Mouse (Mus musculus) hematopoietic stem cell, adult 5-6 weeks (primary cell): ENCODE results near the gene Ptprn. TPM values are rescaled to one million over a fixed set of nuclear protein-coding genes. Genes with fewer than 3 reads are reported as not detected.

Experiments used
- ATAC-seq, 2 experiments: fragments of 125-278 bp in 1 of 2; replicated peaks in 1 of 2; 2 replicates each; pipeline ENCODE4 v1.8.0; 2016 to 2017; ENCODE audit warnings: inconsistent platforms in 2 of 2, mild to moderate bottlenecking in 2 of 2, moderate number of reproducible peaks in 2 of 2, low read depth in 1 of 2, moderate TSS enrichment in 1 of 2; ENCODE audit not compliant: low FRiP score in 2 of 2, poor library complexity in 2 of 2, severe bottlenecking in 2 of 2, insufficient read depth in 1 of 2, low TSS enrichment in 1 of 2
- total RNA-seq: library from RNA; stranded (forward); fragments of 172-1452, 232-1000 nt; gene quantifications from 2 replicates; pipeline ENCODE4 v1.2.3, GENCODE M21; 2017

Gene Ptprn
- total RNA-seq = not detected in 2 replicates

DNA sequence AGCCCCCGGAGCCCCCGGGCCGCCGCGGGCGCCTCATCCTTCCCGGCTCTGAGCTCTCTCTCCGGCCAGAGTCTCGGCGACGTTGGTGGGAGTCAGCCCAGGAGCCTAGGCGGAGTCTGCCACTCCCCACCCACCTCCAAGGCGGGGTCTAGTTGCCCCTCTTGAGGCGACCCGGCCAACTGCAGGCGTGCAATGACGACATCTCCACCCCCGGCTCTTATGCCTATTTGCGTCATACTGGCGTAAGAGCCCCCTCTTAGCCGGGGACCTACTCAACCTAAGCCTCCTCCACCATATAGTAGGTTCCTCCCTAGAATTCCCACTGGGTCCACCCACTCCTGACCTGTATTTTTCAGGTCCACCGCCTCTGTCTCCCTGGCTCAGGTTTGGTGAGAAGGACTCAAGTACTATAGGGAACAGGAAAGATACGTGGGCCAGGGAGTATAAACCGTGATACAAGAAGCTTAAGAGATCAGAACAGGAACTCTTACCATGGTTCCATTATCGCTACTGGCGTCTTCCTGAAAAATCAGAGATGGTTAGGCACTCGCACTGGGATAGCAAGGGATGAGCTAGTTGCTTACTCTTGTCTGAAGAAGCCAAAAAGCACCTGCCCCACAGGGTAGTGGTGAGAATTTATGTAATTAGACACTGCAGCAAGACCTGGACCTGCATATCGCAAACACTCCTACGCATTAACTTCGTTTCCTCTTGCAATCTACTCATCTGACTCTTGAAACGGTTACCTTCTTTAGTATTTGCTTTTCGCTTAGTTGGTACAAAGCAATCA lies at the start of gene Ptprn:
TSS of gene Ptprn (minus strand) at position 412 of the 790 bp plus-strand sequence.
- ATAC-seq = no peak

DNA sequence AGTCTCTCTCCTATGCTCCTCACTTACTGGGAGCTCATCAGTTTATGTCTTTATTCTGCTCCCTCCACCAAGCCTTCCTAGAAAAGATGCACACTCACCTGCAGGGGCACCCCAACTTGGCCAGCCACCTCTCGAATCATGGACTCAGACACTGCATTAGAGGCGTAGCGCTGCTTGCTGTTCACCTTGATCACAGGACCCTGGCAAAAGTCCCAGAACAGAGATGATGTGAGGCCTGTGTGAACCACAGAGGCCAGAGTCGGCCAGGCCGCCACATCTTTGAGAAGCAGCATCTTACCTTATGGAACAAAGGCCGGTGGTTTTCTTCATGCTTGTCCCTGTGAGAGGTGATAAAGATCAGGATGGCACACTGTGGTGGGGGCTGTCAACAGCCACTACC lies 47.4 kb upstream of the Ptprn start:
- no peak for ATAC-seq

DNA sequence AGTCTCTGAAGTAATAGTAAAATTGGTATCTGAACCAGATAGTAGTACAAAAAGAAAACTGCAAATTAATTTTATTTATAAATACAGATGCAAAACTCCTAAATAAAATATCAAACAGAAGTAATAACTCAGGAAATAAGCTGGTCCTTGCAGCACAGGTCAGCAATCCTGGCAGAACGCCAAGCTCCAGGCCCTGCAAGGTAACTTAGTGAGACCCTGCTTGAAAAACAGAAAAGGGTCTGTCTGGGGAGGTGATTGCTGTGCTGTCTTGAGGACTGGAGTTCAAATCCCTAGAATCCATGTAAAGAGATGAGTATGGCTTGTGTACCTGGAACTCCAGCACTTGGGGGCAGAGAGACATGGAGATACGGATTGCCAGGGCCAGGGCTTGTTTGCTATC lies 40.4 kb upstream of the Ptprn start:
- no peak for ATAC-seq

DNA sequence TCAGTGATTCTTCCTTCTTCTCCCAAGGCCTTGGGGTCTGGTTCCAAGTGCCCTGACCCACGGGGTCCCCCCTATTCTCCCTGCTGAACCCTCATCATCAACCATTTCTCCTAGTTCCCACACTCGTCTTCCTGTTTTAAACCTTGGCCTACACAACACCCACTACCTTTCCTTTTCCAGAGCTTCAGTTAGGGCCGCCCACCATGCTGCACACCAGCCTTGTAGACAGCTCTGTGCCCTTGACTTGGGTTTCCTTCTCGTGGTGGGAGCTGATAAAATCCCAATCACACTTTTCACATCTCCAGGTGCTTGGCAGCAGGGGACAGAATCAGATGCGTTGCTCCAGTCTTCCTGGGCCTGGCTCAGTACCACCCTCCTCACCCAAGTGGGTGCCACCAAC lies 30.0 kb upstream of the Ptprn start:
- ATAC-seq = no peak

DNA sequence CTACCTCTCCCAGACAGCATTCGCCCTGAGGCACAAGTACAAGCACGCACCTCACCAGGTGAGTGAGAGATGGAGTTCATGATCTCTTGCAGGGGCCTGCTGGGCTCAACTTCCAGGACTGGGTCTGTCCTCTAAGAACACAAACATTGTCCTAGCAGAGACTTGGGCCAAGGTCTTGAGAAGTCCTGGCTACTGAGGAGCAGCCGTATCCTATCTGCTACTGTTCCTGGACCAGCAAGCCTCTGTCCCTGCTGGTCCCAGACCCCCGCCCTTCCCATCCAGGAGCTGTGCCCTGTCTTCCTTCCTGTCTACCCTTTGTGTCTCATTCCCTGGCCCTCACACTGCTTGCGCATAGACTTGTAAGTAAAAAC lies 29.0 kb upstream of the Ptprn start:
- no peak for ATAC-seq

DNA sequence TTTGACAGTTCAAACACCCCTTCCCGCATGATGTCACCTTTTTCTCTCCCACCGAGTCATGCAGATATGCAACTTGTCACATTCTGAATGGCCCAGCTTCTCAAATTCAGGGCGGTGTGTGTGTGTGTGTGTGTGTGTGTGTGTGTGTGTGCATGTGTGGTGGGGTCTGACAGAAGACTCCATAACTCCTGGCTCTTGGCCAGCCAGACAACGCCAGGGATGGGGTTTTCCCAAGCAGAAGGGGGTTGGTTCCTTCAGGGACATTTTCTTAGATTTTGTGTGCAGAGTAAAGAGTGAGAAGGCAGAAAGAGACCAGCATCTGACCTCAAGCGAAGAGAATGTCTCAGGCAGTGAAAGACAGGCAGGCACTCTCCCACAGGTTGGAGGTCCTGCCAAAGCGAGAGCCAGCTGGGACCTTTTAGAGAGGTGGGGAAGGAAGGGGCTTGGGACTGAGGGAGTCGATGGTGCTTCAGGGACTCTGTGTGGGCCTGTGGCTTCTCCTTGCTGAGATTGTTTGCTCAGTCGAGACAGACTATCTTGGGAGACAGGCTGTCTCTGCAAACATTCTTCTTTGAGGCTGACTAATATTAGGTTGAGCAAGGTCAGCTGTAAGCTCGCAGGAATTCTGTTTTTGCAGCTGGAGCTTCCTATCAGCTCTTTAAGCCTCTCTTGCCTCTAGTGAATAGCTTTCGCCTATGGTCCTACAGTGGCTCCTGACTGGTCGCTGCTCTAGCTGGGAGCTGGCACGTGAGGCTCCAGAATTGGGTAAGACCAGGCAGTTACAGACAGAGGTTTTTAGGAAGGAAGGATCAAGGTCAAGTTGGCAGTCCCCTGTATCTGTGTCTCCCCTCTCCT lies 28.4 kb upstream of the Ptprn start:
- no peak for ATAC-seq

DNA sequence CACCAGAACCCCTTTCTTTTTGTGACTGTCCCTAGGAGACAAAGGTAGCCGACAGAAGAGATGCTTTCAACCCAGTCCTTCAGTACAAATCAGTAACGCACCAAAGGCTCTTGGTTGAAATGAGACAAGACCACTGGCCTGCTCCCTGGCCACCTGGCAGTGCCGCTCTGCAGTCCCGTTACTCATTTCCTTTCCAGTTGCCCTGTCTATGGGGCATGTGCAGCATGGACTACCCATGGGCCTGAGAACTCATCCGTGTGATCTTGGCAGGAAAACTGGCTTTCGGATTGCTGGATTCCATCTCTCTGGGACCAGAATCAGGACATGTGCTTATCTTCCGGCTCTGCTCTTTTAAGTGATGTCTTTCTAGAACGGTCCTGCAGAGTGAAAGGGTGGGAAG lies 27.0 kb upstream of the Ptprn start:
- no peak for ATAC-seq

DNA sequence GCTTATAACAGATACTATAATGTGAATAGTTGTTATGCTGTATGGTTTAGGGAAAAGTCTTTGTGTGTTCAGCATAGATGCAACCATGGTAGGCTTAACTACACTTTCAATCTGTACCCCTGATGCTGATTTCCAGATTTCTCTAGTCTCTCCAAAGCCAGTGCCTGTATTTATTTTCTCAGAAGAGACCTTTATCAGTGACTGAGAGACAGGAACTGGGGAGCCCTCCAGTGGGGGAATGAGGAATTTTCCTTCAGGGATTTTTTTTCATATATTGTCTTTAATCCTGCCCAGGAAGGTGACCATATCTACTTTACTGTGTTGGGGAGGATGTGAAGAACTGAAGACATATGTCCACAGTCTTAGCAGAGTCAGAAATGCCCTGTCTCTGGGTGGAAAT lies 26.3 kb upstream of the Ptprn start:
- no peak for ATAC-seq

DNA sequence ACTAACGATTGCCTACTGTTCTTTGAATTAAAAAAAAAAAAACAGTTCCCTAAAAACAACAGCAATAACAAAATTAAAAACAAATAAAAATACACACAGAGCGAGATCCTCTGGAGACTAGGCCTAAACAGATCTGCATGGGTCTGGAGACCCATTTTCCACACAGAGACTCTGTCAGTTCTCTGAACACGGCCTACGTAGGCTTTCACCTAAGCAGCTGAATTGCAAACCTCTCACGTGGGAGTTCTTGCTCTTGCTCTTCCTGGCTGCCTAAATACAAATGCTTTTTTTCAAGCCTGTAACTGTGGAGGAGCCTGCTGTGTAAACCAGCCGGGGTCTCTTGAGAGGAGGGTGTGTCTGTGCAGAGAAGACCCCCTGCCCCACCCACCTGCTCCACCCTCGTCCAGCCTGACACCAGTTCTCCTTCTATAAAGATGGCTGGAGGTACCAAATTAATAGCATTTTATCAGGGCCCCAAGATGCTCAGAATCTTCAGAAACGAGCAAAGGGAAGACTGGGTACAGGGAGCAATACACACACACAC lies 25.7 kb upstream of the Ptprn start:
- no peak for ATAC-seq

DNA sequence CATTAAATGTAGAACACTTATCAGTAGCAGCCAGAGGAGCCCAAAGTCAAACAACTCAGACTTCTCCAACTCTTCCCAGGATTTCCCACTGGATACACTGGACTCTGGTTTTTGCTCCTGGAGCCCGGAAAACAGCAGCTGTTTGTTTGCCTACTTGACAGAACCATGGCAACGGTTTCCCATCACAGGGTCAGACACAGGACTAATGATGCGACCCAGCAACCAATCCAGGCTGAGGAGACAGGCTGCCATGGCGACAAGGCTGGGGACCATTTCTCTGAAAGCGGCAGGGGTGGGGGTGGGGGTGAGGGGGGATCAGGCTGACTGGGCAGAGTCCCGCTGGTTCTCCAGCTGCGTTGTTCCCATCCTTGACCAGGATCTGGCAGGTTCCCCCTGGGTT lies 25.1 kb upstream of the Ptprn start:
- ATAC-seq = no peak

DNA sequence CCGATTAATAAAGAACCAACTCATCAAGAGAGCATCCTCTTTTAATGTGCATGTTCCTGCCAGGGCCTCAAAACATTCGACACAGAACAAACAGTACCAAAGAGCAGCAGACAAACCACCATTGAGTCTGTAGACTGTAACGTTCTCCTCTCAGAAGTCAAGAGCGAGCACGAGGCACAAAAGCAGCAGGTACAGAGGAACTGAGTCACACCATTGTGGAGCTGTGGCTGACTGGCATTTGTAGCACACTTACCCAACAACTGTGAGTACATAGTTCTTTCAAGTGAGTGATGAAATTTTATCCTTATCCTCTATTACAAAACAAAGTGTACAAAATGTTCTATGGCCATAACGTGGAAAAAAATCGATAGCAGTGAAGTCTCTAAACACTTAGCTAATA lies 20.6 kb upstream of the Ptprn start:
- no peak for ATAC-seq

DNA sequence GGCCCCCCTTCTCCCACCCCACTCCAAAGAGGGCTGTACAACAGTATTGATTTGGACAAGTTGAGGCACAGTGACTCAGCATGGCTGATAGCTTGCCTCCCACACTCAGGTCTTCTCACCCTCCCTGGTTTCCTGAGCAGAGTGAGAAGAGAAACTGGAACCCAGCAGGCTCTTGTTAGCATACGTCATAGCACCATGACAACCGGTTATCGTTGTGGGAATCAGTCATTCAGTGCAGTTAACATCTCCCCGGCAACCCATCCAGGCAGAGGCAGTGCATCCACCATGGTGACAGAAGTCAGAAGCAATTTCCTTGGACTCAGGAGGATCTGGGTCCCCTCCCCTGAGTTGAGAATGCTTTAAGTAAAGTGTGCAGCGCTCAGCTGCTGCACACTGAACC lies 18.7 kb upstream of the Ptprn start:
- no peak for ATAC-seq

DNA sequence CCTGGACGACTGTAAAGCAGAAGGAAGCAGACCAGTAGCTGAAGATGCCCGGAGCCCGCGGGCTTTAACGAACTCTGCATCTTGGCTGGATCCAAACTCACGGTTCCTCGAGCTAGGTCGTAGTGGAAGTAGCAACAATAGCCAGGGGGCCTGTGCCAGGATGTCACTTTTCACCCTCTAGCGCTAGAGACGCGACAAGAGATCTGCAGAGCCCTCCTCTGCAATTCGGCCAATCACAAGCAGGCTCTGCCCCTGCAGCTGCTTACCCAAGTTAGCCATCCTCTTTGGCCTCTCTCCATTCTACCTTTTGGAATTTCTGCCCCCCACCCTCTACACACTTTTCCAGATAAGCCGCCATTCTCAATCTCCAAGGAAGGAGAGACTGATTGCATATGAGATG lies 13.9 kb upstream of the Ptprn start, which contains the start of gene Resp18:
TSS of gene Resp18 (minus strand) at position 188 of the 400 bp plus-strand sequence.
- ATAC-seq = no peak

DNA sequence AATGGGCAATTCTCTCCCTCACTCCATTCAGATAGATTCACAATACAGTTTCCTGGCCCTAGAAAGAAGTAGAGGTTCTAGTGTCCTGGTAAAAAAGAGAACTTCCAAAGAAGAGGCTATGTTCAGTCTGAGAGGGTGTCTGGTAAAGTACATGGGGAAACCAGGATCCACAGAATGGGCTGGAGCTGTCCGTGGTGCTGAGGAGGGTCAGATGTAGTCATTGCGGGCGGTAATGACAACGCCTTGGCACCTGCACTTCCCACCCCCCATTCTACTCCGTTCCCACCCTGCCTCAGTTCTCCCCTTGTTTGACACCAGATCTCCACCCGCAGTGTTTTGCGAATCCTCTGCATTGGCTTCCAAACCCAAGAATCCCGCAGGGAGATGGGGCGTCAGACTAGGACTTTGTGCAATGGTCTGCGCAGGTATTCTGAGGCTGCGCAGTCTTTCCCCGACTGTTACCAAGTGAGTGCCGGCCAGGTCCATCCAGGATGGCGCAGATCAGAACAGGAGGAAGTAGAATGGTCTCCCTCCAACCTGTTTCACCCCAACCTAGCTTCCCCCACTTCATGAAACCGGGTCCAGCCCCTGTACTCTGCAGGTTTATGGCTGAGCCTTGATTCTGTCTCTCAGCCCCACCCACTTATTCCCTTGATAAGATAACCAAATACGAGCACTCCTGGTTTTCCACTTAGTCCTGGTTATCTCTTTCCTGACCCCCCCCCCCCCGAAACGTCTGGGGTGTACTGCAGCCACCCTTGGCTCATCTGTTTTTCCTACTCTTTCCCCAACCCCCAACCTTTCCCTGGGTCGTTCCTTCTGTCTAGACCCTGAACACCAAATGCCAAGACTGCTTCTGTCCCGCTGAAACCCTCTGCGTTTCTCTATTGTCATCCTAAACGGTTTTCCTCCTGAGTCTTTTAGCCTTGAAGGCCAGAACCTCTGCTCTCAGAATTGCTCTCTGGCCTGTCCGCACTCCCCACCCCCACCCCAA lies 13.2 kb upstream of the Ptprn start:
- ATAC-seq = no peak

DNA sequence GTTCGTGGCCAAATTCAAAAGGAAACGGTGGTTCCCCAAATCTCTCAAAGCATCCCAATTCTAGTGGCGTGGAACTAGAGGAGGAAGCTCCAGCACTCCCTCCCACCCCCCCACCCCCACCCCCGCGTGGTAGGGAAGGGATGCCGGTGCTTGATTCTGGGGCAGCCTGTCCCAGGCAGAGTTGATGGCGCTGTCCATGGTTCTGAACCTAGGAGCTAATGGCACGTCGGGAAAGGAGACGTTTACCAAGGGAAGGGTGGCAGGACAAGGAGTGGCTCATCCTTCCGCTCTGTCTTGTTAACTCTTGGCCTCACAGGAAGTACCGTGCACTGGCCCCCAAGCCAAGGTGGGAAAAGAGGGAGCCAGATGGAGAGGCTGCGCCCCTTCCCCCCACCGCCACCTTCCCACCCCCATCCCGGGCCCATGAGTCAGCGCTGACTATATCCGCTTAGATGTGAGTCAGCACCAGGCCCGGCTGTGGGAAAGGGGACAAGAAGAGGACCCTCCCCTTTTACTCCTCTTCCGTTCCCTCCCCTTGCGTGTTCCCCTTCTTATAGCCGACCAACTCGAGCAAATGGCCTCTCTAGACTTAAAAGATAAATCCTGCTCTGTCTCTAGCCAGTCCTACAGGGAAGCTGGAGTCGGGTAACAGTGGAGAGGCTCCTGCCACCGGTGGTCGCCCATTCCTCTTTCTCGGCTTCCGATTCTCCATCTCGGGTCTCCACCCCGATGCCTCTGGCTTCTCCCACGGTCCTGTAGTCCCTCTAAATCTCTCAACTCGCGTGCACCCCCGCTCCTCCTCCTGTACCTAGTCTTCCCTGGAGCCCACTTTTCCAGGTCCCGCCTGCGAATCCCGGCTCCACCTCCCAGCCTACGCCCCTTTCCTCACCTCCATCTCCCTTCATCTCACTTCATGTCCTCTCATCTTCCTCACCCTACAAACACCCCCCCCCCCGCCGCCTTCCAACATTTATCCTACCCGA lies 1.0 kb downstream of the Ptprn start:
- ATAC-seq = peak; percentile 56 to 67; a peak in 3 of 4 replicates

DNA sequence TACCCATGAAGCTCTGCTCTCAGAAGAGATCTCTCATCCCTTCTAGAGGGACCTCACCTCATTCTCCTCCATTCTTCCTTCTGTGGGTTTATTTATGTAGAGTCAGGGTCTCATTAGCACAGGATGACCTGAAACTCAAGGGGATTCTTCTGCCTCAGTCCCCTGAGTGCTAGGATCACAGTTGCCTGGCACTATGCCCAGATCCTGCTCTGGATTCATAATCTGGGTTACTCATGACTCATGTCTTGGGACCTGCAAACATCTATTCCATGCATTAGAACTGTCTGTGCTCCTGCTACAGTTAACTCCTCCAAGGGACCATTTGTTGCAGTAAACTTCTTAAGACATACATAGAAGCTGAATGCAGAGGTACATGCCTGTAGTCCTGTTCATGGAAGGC lies 3.0 kb downstream of the Ptprn start:
- no peak for ATAC-seq
